Mouse (Mus musculus): ENCODE data around the gene Cfd.

The Cfd gene

GRCm38 (mm10) chr10:79890670-79891069 is at the start of gene Cfd:
Gene Cfd (plus strand): TSS chr10:79890853.
- in situ Hi-C loops (cut with MboI, MseI): no loop called here

GRCm38 (mm10) chr10:79842322-79842721 is 48.3 kb upstream of the Cfd start:
- in situ Hi-C loops (cut with MboI, MseI): no loop called here

- in situ Hi-C loops (cut with MboI, MseI): no loop called here
Observed at GRCm38 (mm10) chr10:79843476-79843875, 47.2 kb upstream of the Cfd start.

- in situ Hi-C loops (cut with MboI, MseI): no loop called here
Observed at GRCm38 (mm10) chr10:79846553-79846952, 44.1 kb upstream of the Cfd start.

GRCm38 (mm10) chr10:79849941-79850628 is 40.6 kb upstream of the Cfd start:
- in situ Hi-C loops (cut with MboI, MseI): loop anchor here (10.0 kb wide), 1 partner anchor 1325 kb away; the partner anchor contains the start of gene Eef2

GRCm38 (mm10) chr10:79851653-79852052 is 39.0 kb upstream of the Cfd start:
- in situ Hi-C loops (cut with MboI, MseI): loop anchor here (10.0 kb wide), 1 partner anchor 1323 kb away; the partner anchor contains the start of gene Eef2

- in situ Hi-C loops (cut with MboI, MseI): loop anchor here (10.0 kb wide), 1 partner anchor 1323 kb away; the partner anchor contains the start of gene Eef2
Observed at GRCm38 (mm10) chr10:79852107-79852789, 38.4 kb upstream of the Cfd start.

GRCm38 (mm10) chr10:79852827-79853226 is 37.8 kb upstream of the Cfd start:
- in situ Hi-C loops (cut with MboI, MseI): loop anchor here (10.0 kb wide), 1 partner anchor 1322 kb away; the partner anchor contains the start of gene Eef2

GRCm38 (mm10) chr10:79853392-79853791 is 37.3 kb upstream of the Cfd start:
- in situ Hi-C loops (cut with MboI, MseI): loop anchor here (10.0 kb wide), 1 partner anchor 1321 kb away; the partner anchor contains the start of gene Eef2

- in situ Hi-C loops (cut with MboI, MseI): loop anchor here (10.0 kb wide), 1 partner anchor 1321 kb away; the partner anchor contains the start of gene Eef2
Observed at GRCm38 (mm10) chr10:79853860-79854795, 36.5 kb upstream of the Cfd start, which contains the start of gene Ptbp1. Gene Ptbp1 (plus strand): TSS chr10:79854427.

GRCm38 (mm10) chr10:79854801-79855541 is 35.7 kb upstream of the Cfd start:
- in situ Hi-C loops (cut with MboI, MseI): loop anchor here (10.0 kb wide), 1 partner anchor 1320 kb away; the partner anchor contains the start of gene Eef2

- in situ Hi-C loops (cut with MboI, MseI): loop anchor here (10.0 kb wide), 1 partner anchor 1319 kb away; the partner anchor contains the start of gene Eef2
Observed at GRCm38 (mm10) chr10:79855558-79856184, 35.0 kb upstream of the Cfd start.

- in situ Hi-C loops (cut with MboI, MseI): loop anchor here (10.0 kb wide), 1 partner anchor 1319 kb away; the partner anchor contains the start of gene Eef2
Observed at GRCm38 (mm10) chr10:79856280-79856679, 34.4 kb upstream of the Cfd start.

GRCm38 (mm10) chr10:79856704-79857451 is 33.8 kb upstream of the Cfd start:
- in situ Hi-C loops (cut with MboI, MseI): loop anchor here (10.0 kb wide), 1 partner anchor 1318 kb away; the partner anchor contains the start of gene Eef2

GRCm38 (mm10) chr10:79857452-79857811 is 33.2 kb upstream of the Cfd start:
- in situ Hi-C loops (cut with MboI, MseI): loop anchor here (10.0 kb wide), 1 partner anchor 1317 kb away; the partner anchor contains the start of gene Eef2

GRCm38 (mm10) chr10:79857894-79858293 is 32.8 kb upstream of the Cfd start:
- in situ Hi-C loops (cut with MboI, MseI): loop anchor here (10.0 kb wide), 1 partner anchor 1317 kb away; the partner anchor contains the start of gene Eef2

GRCm38 (mm10) chr10:79858416-79859074 is 32.1 kb upstream of the Cfd start:
- in situ Hi-C loops (cut with MboI, MseI): loop anchor here (10.0 kb wide), 1 partner anchor 1316 kb away; the partner anchor contains the start of gene Eef2

- in situ Hi-C loops (cut with MboI, MseI): loop anchor here (10.0 kb wide), 1 partner anchor 1316 kb away; the partner anchor contains the start of gene Eef2
Observed at GRCm38 (mm10) chr10:79859116-79859515, 31.5 kb upstream of the Cfd start.
